Mouse (Mus musculus): ENCODE measurements around the gene Ntn1. TPM values are rescaled to one million over a fixed set of nuclear protein-coding genes. Genes with fewer than 3 reads are reported as not detected.

Ntn1 gene
- polyA plus RNA-seq, 1 experiment from 2014 or later = 6.8 TPM

DNA sequence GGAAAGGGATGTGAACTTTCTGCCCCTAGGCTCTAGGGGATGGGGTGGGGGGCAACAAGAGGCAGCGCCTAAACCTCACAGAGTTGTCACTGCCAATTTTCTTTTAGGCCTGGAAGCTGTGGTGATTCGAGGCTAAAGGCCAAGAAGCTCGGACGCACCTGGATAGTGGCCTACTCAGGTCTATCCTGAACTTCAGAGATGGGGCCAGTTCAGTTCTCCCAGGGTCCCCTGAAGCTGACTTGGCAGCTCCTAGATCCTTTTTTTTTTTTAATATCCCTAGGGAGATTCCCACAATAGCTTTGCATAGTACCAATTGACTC lies 13.2 kb downstream of the Ntn1 start:
- ATAC-seq = no peak
- Histone ChIP-seq H3K9ac (peak overlapping the region; percentile 78), H3K4me1 (peaks cover 44% of the 10 kb centered on the region), H3K4me2 (peak overlapping the region; percentile 97), H3K9me3 (replicated peaks) (no peaks in the 10 kb centered on the region), H3K36me3 (ENCODE audit: poor library complexity, severe bottlenecking) (no peaks in the 10 kb centered on the region), H3K27ac (peak overlapping the region; percentile 68), H3K27me3 (peaks cover 89% of the 10 kb centered on the region), H3K4me3 (peak overlapping the region; percentile 64)
- 25% methylated on average over 4 of the region's 4 CpGs for WGBS

DNA sequence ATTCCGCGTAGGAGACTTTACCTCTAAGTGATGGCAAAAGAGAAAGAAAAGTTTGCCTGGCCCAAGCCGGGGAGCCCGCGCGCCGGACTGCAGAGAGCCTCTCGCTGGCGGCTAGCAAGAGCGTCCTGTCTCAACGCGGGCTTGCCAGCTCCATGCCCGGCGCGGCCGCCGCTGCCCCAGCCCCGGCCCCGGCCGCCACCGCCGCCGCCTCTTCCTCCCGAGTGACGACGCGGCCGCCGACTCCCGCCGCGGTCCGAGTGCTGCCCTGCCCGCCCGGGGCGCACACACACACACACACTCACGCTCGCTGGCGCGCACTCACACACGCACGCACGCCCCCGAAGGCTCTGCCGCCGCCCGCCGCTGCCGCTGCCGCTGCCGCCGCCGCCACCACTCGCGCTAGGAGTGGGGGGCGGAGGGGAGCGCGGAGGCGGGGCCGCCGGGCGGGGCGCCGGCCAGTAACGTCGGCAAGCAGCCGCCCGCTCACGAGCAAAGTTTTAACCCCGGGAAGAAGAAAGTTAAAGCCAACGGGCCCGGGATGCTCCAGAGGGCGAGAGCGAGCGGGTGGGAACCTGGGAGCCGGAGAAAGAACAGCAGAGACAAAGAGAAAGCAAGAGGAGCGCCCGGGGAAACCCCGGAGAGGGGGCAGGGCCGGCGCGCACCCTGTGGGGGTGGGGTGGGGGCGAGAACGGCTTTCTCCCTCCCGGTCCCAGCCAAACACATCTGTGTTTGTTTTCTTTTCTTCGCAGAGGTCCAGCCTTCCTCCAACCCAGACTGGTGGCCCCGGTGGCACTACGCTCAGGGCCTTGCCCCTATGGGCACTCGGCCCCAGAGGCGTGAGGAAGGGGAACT lies 13.8 kb downstream of the Ntn1 start:
- H3K9me3 ChIP-seq (replicated peaks) = no peaks in the 10 kb centered on the region
- peak overlapping the region; percentile 68 for H3K27ac ChIP-seq
- WGBS = under 1% methylated on average over 70 of the region's 90 CpGs
- peak overlapping the region; percentile 64 for H3K4me3 ChIP-seq
- peaks cover 44% of the 10 kb centered on the region for H3K4me1 ChIP-seq
- H3K4me2 ChIP-seq = peak overlapping the region; percentile 97
- H3K9ac ChIP-seq = peak overlapping the region; percentile 78
- peak; percentile 64 for ATAC-seq
- H3K36me3 ChIP-seq (ENCODE audit: poor library complexity, severe bottlenecking) = no peaks in the 10 kb centered on the region
- peaks cover 89% of the 10 kb centered on the region for H3K27me3 ChIP-seq

DNA sequence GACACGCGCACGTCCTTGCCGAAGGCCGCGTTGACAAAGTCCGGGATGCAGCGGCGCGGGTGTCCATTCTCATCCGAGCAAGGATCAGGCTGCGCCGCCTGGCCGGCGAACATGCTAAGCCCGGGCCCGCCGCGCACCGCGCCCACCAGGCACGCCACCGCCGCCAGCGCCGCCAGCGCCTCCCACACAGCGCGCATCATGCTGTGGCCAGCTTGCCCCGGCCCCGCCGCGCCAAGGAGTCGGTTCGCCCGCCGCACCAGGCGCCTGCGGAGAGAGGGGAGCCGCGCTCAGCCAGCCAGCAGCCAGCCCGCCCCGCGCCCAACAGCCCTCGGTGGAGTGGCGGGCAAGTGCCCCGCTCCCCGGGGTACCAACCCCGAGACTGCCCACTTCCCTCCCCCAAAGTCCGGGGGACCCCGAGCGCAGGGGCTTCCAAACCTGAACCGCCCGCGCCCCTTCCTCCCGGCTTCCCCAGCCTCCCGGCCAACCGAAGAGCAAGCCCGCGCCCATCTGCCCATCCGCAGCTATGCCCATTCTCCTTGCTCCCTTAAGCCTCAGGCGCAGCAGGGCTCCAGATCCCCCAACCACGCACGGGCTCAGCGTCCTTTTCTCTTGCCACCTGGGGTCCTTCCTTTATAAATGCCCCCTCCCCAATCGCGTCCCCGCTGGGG lies 14.6 kb downstream of the Ntn1 start:
- Histone ChIP-seq H3K27ac (peak overlapping the region; percentile 68), H3K27me3 (peaks cover 89% of the 10 kb centered on the region), H3K4me3 (peak overlapping the region; percentile 64), H3K4me1 (peaks cover 44% of the 10 kb centered on the region), H3K4me2 (peak overlapping the region; percentile 97), H3K9me3 (replicated peaks) (no peaks in the 10 kb centered on the region), H3K36me3 (ENCODE audit: poor library complexity, severe bottlenecking) (no peaks in the 10 kb centered on the region), H3K9ac (peak overlapping the region; percentile 78)
- under 1% methylated on average over 46 of the region's 68 CpGs for WGBS
- ATAC-seq = peak; percentile 52

DNA sequence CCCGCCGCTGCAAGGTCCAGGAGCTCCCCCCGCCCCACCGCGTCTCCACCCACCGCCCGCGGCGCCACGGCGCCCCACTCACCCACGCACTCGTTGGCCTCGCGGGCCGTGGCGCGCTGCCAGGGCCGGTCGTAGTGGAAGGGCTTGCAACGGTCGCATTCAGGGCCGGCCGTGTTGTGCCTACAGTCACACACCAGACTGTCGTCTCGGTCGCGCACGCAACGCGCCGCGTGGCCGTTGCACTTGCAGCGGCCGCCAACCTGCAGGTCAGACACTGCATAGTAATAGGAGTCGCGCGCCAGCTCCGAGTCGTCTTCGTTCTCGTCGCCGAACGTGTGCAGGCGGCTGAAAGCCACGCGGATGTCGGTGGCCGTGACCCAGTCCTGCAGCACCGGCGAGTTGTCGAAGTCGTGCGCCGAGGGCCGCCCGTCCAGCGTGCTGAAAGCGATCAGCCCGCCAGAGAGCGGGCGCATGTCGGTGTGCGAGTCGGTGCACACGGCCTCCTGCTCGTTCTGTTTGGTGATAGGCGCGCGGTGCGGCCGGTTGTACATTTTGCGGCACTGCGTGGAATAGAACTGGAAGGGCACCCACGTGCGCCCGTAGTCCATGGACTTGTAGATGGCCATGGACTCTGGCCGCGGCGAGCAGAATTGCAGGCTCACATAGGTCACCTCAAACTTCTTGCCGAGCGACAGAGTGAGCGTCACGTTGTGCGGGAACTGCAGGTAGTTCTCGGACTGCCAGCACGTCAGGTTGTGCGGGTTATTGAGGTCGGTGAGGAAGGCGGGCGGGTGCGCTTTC lies 15.4 kb downstream of the Ntn1 start:
- under 1% methylated on average over 94 of the region's 94 CpGs for WGBS
- Histone ChIP-seq H3K36me3 (ENCODE audit: poor library complexity, severe bottlenecking) (no peaks in the 10 kb centered on the region), H3K4me3 (peak overlapping the region; percentile 64), H3K27ac (no peak overlapping the region), H3K4me1 (peaks cover 44% of the 10 kb centered on the region), H3K4me2 (peak overlapping the region; percentile 97), H3K9me3 (replicated peaks) (no peaks in the 10 kb centered on the region), H3K27me3 (peaks cover 87% of the 10 kb centered on the region), H3K9ac (peak overlapping the region; percentile 78)
- 0 out of 2 replicates have a peak, but pooled peaks have one; percentile 7 for ATAC-seq

DNA sequence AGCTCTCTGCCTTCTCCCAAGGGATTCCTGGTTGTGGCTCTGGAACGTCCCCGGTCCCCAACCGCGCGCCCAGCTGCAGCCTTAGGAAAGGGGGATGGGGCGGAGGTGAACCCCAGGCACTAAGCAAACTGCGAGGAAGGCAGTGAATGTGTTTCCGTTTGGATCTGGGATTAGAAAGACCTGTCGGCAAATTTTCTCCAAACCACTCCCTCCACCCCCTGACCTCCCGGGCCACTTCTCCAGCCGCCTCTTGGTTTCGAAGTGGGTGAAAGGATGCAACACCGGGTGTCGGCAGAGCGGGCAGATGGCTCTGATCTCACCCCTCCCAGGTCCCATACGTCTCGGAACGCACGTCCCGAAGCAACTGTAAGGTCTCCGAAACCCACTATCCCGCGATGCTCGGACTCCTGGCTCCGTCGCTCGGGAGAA lies 16.0 kb downstream of the Ntn1 start:
- H3K36me3 ChIP-seq (ENCODE audit: poor library complexity, severe bottlenecking) = no peaks in the 10 kb centered on the region
- peaks cover 84% of the 10 kb centered on the region for H3K27me3 ChIP-seq
- peaks cover 42% of the 10 kb centered on the region for H3K4me1 ChIP-seq
- WGBS = under 1% methylated on average over 27 of the region's 27 CpGs
- no peaks in the 10 kb centered on the region for H3K9me3 ChIP-seq (replicated peaks)
- H3K4me3 ChIP-seq = peak overlapping the region; percentile 64
- peak overlapping the region; percentile 97 for H3K4me2 ChIP-seq
- no peak overlapping the region for H3K27ac ChIP-seq
- peak overlapping the region; percentile 78 for H3K9ac ChIP-seq
- no peak for ATAC-seq

DNA sequence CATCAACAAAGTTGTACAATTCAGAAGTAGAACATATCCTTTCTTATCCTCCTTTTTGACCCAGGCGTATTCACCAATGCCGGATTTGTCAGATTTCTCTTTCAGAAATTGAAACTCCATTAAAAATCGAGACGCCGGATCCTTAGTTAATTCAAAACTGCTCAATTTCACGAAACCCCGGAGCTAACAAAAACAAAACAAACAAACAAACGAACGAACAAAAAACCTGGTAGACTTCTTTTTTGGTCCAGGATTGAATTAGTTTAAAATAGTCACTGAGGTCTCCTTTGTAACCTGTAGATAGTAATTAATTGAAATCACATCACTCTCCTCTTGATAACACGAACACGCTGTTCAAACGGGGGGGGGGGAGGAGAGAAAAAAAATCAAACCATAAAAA lies 16.5 kb downstream of the Ntn1 start:
- Histone ChIP-seq H3K4me3 (peak overlapping the region; percentile 64), H3K4me2 (peak overlapping the region; percentile 97), H3K4me1 (peaks cover 43% of the 10 kb centered on the region), H3K27me3 (peaks cover 84% of the 10 kb centered on the region), H3K36me3 (ENCODE audit: poor library complexity, severe bottlenecking) (no peaks in the 10 kb centered on the region), H3K9ac (peak overlapping the region; percentile 78), H3K27ac (no peak overlapping the region), H3K9me3 (replicated peaks) (no peaks in the 10 kb centered on the region)
- ATAC-seq = no peak
- 1% methylated on average over 12 of the region's 12 CpGs for WGBS

DNA sequence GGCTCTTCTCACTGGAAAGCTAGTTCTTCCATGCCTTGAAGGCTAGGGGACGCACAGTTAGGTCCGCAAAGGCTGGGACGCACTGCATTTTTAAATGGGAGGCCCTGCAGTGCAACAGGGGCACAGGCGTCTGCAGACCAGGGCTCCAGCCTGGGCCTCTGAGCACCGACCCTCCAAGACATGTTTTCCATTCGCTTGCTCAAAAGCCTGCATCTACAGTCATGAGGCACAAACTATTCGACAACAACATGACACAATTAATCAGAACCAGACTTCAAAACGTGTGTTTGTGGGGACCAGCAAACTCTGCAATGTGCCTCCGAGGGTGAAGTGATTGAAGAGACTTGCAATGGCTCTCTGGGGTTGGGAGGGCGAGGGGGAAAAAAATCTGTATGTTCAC lies 17.1 kb downstream of the Ntn1 start:
- Histone ChIP-seq H3K4me3 (peak overlapping the region; percentile 64), H3K9me3 (replicated peaks) (no peaks in the 10 kb centered on the region), H3K4me1 (peaks cover 49% of the 10 kb centered on the region), H3K27ac (no peak overlapping the region), H3K27me3 (peaks cover 82% of the 10 kb centered on the region), H3K36me3 (ENCODE audit: poor library complexity, severe bottlenecking) (no peaks in the 10 kb centered on the region), H3K9ac (peak overlapping the region; percentile 4; the same call in 1 of the 2 replicates), H3K4me2 (peak overlapping the region; percentile 97)
- no peak for ATAC-seq
- WGBS = 3% methylated on average over 10 of the region's 10 CpGs

DNA sequence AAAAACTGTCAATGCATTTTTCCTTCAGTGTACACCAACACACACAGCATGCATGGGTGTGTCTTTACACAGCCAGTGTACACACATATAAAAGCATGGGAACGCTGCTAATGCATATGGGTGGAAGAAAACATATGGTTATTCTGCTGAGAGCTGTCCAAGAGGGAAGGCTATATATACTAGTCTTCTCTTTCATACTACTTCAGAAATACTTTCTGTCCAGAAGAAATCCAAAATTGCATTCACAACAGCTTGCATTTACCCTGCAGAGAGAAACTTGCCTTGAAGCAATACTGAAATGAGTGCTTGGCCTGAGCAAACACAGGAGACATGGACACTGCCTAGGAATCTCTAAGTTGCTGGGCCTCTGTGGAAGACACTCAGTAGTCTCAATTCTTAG lies 18.8 kb downstream of the Ntn1 start:
- ATAC-seq = no peak
- Histone ChIP-seq H3K4me3 (no peak overlapping the region), H3K4me1 (peaks cover 49% of the 10 kb centered on the region), H3K9ac (no peak overlapping the region), H3K36me3 (ENCODE audit: poor library complexity, severe bottlenecking) (no peaks in the 10 kb centered on the region), H3K27ac (no peak overlapping the region), H3K27me3 (peaks cover 74% of the 10 kb centered on the region), H3K4me2 (no peak overlapping the region), H3K9me3 (replicated peaks) (no peaks in the 10 kb centered on the region)
- WGBS = 59% methylated on average over 1 of the region's 1 CpGs

DNA sequence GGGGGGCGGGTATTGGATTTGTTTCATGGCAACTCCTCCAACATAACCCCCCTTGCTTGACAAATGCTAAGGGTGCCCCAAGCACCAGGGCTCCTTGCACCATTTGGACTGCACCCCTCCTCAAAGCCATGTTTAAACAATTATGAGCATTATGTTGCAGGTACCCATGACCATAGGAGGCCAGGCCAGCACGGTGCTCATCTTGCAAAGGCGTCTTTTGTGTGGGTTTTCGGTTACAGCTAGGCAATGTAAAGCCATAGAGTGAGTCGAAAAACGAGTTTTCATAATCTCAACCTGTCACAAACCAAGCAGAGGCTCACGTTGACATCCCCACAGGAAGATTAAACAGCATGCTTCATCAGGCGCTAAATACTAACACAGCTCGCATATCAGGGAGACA lies 19.3 kb downstream of the Ntn1 start:
- Histone ChIP-seq H3K4me2 (no peak overlapping the region), H3K4me1 (peaks cover 45% of the 10 kb centered on the region), H3K4me3 (no peak overlapping the region), H3K27me3 (peaks cover 70% of the 10 kb centered on the region), H3K27ac (no peak overlapping the region), H3K36me3 (ENCODE audit: poor library complexity, severe bottlenecking) (no peaks in the 10 kb centered on the region), H3K9ac (no peak overlapping the region), H3K9me3 (replicated peaks) (no peaks in the 10 kb centered on the region)
- ATAC-seq = no peak
- WGBS = 68% methylated on average over 9 of the region's 9 CpGs

DNA sequence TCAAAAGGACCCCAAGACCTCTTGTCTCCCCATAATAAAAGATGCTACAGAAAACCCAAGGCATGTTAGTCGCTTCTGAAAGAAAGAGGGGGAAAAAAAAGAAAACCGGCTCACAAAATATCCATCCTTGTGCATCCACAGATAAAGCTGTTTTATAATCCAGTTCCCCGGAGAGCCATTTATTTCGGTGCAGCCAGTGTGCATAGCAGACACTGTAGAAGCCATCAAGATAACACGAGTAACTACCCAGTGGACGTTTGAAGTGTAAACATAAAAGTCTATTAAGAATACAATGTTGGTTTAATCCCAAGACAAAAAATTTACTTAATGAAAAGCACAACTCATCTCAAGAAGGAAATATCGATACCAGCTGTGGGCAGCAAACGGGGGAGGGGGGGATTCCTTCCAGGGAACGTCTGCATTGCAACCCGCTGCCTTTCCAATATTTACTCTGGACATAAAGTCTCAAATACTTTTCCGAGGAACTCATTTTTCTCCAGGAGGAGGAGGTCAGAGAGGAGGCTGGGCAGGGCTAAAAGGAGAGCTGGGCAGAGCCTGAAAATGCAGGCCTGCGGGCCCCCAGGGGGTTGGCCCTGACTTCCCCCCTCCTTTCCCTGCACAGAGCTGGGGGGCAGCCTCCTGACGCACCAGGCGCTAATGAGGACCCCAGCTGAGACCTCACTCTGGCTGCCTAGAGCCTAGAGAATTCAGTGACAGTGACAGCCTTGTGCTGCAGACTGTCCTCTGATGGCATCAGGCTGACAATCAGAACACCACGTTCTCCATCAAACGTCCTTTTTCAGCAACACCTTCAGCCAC lies 21.5 kb downstream of the Ntn1 start:
- peak overlapping the region; percentile 14; the same call in 1 of the 2 replicates for H3K27ac ChIP-seq
- 0 out of 2 replicates have a peak, but pooled peaks have one; percentile 50 for ATAC-seq
- peak overlapping the region; percentile 34 for H3K4me2 ChIP-seq
- H3K4me3 ChIP-seq = no peak overlapping the region
- peak overlapping the region; percentile 39; the same call in 1 of the 2 replicates for H3K9ac ChIP-seq
- peaks cover 53% of the 10 kb centered on the region for H3K27me3 ChIP-seq
- H3K4me1 ChIP-seq = peaks cover 25% of the 10 kb centered on the region
- H3K9me3 ChIP-seq (replicated peaks) = no peaks in the 10 kb centered on the region
- no peaks in the 10 kb centered on the region for H3K36me3 ChIP-seq (ENCODE audit: poor library complexity, severe bottlenecking)
- WGBS = 5% methylated on average over 16 of the region's 16 CpGs

DNA sequence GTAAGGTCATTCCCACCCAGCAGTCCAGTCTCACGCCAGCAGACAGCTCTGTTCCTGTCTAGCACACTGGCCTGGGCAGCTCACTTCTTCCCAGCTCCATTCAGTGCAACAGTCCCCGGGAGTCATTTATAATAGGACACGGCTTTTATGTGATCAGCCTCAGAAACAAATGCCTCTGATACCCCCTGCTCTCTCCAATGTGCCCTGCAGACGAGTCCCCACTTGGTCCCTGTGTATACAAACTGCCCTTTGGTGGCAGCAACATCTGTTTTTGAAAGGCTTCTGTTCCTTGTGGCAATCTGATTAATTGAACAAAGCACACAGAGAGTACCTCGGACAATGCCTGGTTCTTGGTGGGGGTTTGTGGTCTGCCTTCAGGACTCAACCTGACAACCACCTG lies 22.2 kb downstream of the Ntn1 start:
- peaks cover 22% of the 10 kb centered on the region for H3K4me1 ChIP-seq
- no peaks in the 10 kb centered on the region for H3K36me3 ChIP-seq (ENCODE audit: poor library complexity, severe bottlenecking)
- H3K9ac ChIP-seq = no peak overlapping the region
- 8% methylated on average over 5 of the region's 5 CpGs for WGBS
- H3K4me2 ChIP-seq = peak overlapping the region; percentile 20
- H3K4me3 ChIP-seq = no peak overlapping the region
- peaks cover 50% of the 10 kb centered on the region for H3K27me3 ChIP-seq
- no peak for ATAC-seq
- H3K9me3 ChIP-seq (replicated peaks) = no peaks in the 10 kb centered on the region
- H3K27ac ChIP-seq = no peak overlapping the region

Data from forebrain, embryonic 13.5 days (tissue).